Mouse (Mus musculus) MEL (cell line): ENCODE measurements around the gene Cyp26a1. TPM values are rescaled to one million over a fixed set of nuclear protein-coding genes. Genes with fewer than 3 reads are reported as not detected.

Source experiments
- DNase-seq: peaks from one replicate; pipeline ENCODE4 v3.0.0; 2011; ENCODE audit warnings: low read depth, low spot score
- H3K27ac ChIP-seq: 2 replicates; pipeline ENCODE4 v1.5.1; 2012; ENCODE audit warnings: low read depth, mild to moderate bottlenecking, control low read depth, low read length, moderate library complexity; ENCODE audit not compliant: control insufficient read depth
- H3K27me3 ChIP-seq, 2 experiments: fragments of 150-350 bp in 1 of 2; sonication (generic) in 1 of 2; 2 replicates each; pipeline ENCODE4 v1.6.1; 2012; ENCODE audit warnings: low read length in 2 of 2, mild to moderate bottlenecking in 2 of 2, improper control_type of control experiment in 1 of 2, moderate library complexity in 1 of 2; ENCODE audit not compliant: insufficient read depth in 2 of 2, control insufficient read depth in 1 of 2
- H3K36me3 ChIP-seq, 2 experiments: 2 replicates each; pipeline ENCODE4 v1.6.1; 2012 to 2014; ENCODE audit warnings: low read length in 2 of 2, improper control_type of control experiment in 1 of 2, inconsistent platforms in 1 of 2, mild to moderate bottlenecking in 1 of 2; ENCODE audit not compliant: insufficient read depth in 2 of 2, control insufficient read depth in 1 of 2
- H3K4me1 ChIP-seq, 2 experiments: fragments of 150-350 bp in 1 of 2; sonication (generic) in 1 of 2; 2 replicates each; pipeline ENCODE4 v1.6.1; 2012; ENCODE audit warnings: low read length in 2 of 2, improper control_type of control experiment in 1 of 2, mild to moderate bottlenecking in 1 of 2; ENCODE audit not compliant: insufficient read depth in 2 of 2, control insufficient read depth in 1 of 2
- H3K4me3 ChIP-seq, 2 experiments: fragments of 150-350 bp in 1 of 2; sonication (generic) in 1 of 2; 2 replicates each; pipeline ENCODE4 v1.5.1; 2012; ENCODE audit warnings: low read depth in 2 of 2, low read length in 2 of 2, mild to moderate bottlenecking in 2 of 2, moderate library complexity in 2 of 2, control low read depth in 1 of 2, improper control_type of control experiment in 1 of 2; ENCODE audit not compliant: control insufficient read depth in 1 of 2, insufficient read depth in 1 of 2
- H3K79me2 ChIP-seq: 2 replicates; pipeline ENCODE4 v1.6.1; 2012; ENCODE audit warnings: mild to moderate bottlenecking, low read length, moderate library complexity; ENCODE audit not compliant: control insufficient read depth, poor library complexity, insufficient read depth
- H3K9ac ChIP-seq: 2 replicates; pipeline ENCODE4 v1.6.1; 2012; ENCODE audit warnings: low read depth, mild to moderate bottlenecking, control low read depth, low read length, moderate library complexity; ENCODE audit not compliant: control insufficient read depth, poor library complexity, severe bottlenecking
- H3K9me3 ChIP-seq: fragments of 150-350 bp; sonication (generic); replicated peaks from 2 replicates; pipeline ENCODE4 v1.6.1; 2012; ENCODE audit warnings: mild to moderate bottlenecking, low read length, improper control_type of control experiment, moderate library complexity; ENCODE audit not compliant: insufficient read depth
- CHD1 ChIP-seq: IDR thresholded peaks from 2 replicates; pipeline ENCODE4 v1.6.1; 2012; ENCODE audit warnings: low read depth, mild to moderate bottlenecking, inconsistent platforms, low read length, improper control_type of control experiment
- CHD2 ChIP-seq: IDR thresholded peaks from 2 replicates; pipeline ENCODE4 v1.6.1; 2011; ENCODE audit warnings: low read length, improper control_type of control experiment
- CTCF ChIP-seq, 3 experiments: IDR thresholded peaks in 2 of 3; conservative IDR thresholded peaks in 1 of 3; 2 replicates each; pipeline ENCODE4 v1.5.1; 2011 to 2012; ENCODE audit warnings: low read length in 3 of 3, low read depth in 2 of 3, mild to moderate bottlenecking in 2 of 3, improper control_type of control experiment in 1 of 3, inconsistent platforms in 1 of 3, mixed read lengths in 1 of 3, moderate library complexity in 1 of 3; ENCODE audit not compliant: control insufficient read depth in 1 of 3, insufficient read depth in 1 of 3, poor library complexity in 1 of 3, severe bottlenecking in 1 of 3
- EP300 ChIP-seq, 2 experiments: IDR thresholded peaks; 2 replicates each; pipeline ENCODE4 v1.6.1; 2011; ENCODE audit warnings: improper control_type of control experiment in 2 of 2, low read length in 2 of 2, low read depth in 1 of 2, mild to moderate bottlenecking in 1 of 2
- ETS1 ChIP-seq: IDR thresholded peaks from 2 replicates; pipeline ENCODE4 v1.6.1; 2012; ENCODE audit warnings: low read depth, mild to moderate bottlenecking, inconsistent platforms, low read length, improper control_type of control experiment, moderate library complexity
- GABPA ChIP-seq: IDR thresholded peaks from 2 replicates; pipeline ENCODE4 v1.6.1; 2012; ENCODE audit warnings: low read depth, mild to moderate bottlenecking, inconsistent platforms, low read length, improper control_type of control experiment, moderate library complexity
- GATA1 ChIP-seq: IDR thresholded peaks from 2 replicates; pipeline ENCODE4 v1.6.1; 2011; ENCODE audit warnings: low read depth, low read length, improper control_type of control experiment
- HCFC1 ChIP-seq: IDR thresholded peaks from 2 replicates; pipeline ENCODE4 v1.6.1; 2012; ENCODE audit warnings: low read depth, mild to moderate bottlenecking, inconsistent platforms, low read length, improper control_type of control experiment, moderate library complexity
- JUND ChIP-seq: IDR thresholded peaks from 2 replicates; pipeline ENCODE4 v1.6.1; 2011; ENCODE audit warnings: low read depth, mild to moderate bottlenecking, improper control_type of control experiment, low read length
- MXI1 ChIP-seq: IDR thresholded peaks from 2 replicates; pipeline ENCODE4 v1.6.1; 2011; ENCODE audit warnings: mild to moderate bottlenecking, low read depth, low read length, improper control_type of control experiment
- NELFE ChIP-seq: IDR thresholded peaks from 2 replicates; pipeline ENCODE4 v1.6.1; 2011; ENCODE audit warnings: low read depth, low read length, improper control_type of control experiment
- NRF1 ChIP-seq: IDR thresholded peaks from 2 replicates; pipeline ENCODE4 v1.6.1; 2014; ENCODE audit warnings: low read depth, mild to moderate bottlenecking, inconsistent platforms, low read length, improper control_type of control experiment, moderate library complexity; ENCODE audit not compliant: poor library complexity, insufficient read depth, severe bottlenecking
- POLR2AphosphoS2 ChIP-seq: IDR thresholded peaks from 2 replicates; pipeline ENCODE4 v1.6.1; 2011; ENCODE audit warnings: low read length, improper control_type of control experiment
- RAD21 ChIP-seq: IDR thresholded peaks from 2 replicates; pipeline ENCODE4 v1.6.1; 2011; ENCODE audit warnings: mild to moderate bottlenecking, low read depth, low read length, improper control_type of control experiment
- TAL1 ChIP-seq: IDR thresholded peaks from 2 replicates; pipeline ENCODE4 v1.6.1; 2012; ENCODE audit warnings: mild to moderate bottlenecking, inconsistent platforms, low read length, moderate library complexity, mixed read lengths
- TBP ChIP-seq: IDR thresholded peaks from 2 replicates; pipeline ENCODE4 v1.8.0; 2011; ENCODE audit warnings: low read depth, low read length, improper control_type of control experiment
- UBTF ChIP-seq: IDR thresholded peaks from 2 replicates; pipeline ENCODE4 v1.6.1; 2012; ENCODE audit warnings: low read depth, mild to moderate bottlenecking, inconsistent platforms, low read length, improper control_type of control experiment, moderate library complexity, borderline replicate concordance; ENCODE audit not compliant: insufficient read depth
- USF1 ChIP-seq: IDR thresholded peaks from 2 replicates; pipeline ENCODE4 v1.6.1; 2014; ENCODE audit warnings: low read depth, mild to moderate bottlenecking, inconsistent platforms, low read length, improper control_type of control experiment, moderate library complexity
- ZC3H11A ChIP-seq: IDR thresholded peaks from 2 replicates; pipeline ENCODE4 v1.6.1; 2012; ENCODE audit warnings: low read depth, mild to moderate bottlenecking, inconsistent platforms, low read length, improper control_type of control experiment
- ZKSCAN1 ChIP-seq: IDR thresholded peaks from 2 replicates; pipeline ENCODE4 v1.6.1; 2012; ENCODE audit warnings: low read depth, mild to moderate bottlenecking, inconsistent platforms, low read length, improper control_type of control experiment, moderate library complexity
- ZNF384 ChIP-seq: IDR thresholded peaks from 2 replicates; pipeline ENCODE4 v1.6.1; 2012; ENCODE audit warnings: low read depth, mild to moderate bottlenecking, inconsistent platforms, low read length, improper control_type of control experiment
- polyA plus RNA-seq, 2 experiments: library from polyadenylated mRNA; stranded (reverse) in 1 of 2; unstranded in 1 of 2; fragments of >175 nt in 1 of 2; fragments of >200 nt in 1 of 2; gene quantifications; 2 replicates each; pipeline versions ENCODE4 v1.2.1 to v1.2.4; 2012; ENCODE audit warnings: low replicate concordance in 2 of 2, low read depth in 1 of 2; ENCODE audit not compliant: insufficient read length in 2 of 2, insufficient read depth in 1 of 2, missing spikeins in 1 of 2
- total RNA-seq: library from RNA; depleted of rRNA; stranded (reverse); fragments of 300-350 nt; gene quantifications from 2 replicates; pipeline ENCODE4 v1.2.3, GENCODE M21; 2012

The Cyp26a1 gene
- total and polyA plus RNA-seq, 3 experiments = not detected

GRCm38 (mm10) chr19:37724591-37724990 lies 27.0 kb downstream of the Cyp26a1 start:
- Histone ChIP-seq H3K79me2 (no peaks in the 10 kb centered on the region), H3K27me3 (no peaks in the 10 kb centered on the region; a peak in 1 of 4 replicates), H3K4me3 (no peak overlapping the region), H3K36me3 (peaks cover 0 to 4% of the 10 kb centered on the region in 2 experiments; a peak in 1 of 4 replicates), H3K4me1 (peaks cover 2 to 7% of the 10 kb centered on the region in 2 experiments), H3K27ac (no peak overlapping the region), H3K9ac (no peak overlapping the region), H3K9me3 (no peaks in the 10 kb centered on the region)
- TF ChIP-seq CTCF (IDR thresholded peaks at IDR 0.05 in 2 of 3, conservative IDR thresholded peaks at IDR 0.05 in 1 of 3; ENCODE audit: control insufficient read depth in 1 of 3, insufficient read depth in 1 of 3, low read depth in 2 of 3, low read length in 3 of 3, poor library complexity in 1 of 3, severe bottlenecking in 1 of 3) = peak; percentile 21 to 37 (median 28); a peak in 4 of 6 replicates
- TF ChIP-seq RAD21 = 0 out of 2 replicates have a peak, but pooled peaks have one; percentile 0
- no peak for TF ChIP-seq ZNF384
- no peak for DNase-seq

GRCm38 (mm10) chr19:37726585-37726984 lies 29.0 kb downstream of the Cyp26a1 start:
- Histone ChIP-seq H3K4me3 (no peak overlapping the region), H3K9ac (no peak overlapping the region), H3K9me3 (no peaks in the 10 kb centered on the region), H3K27ac (no peak overlapping the region), H3K27me3 (no peaks in the 10 kb centered on the region; a peak in 1 of 4 replicates), H3K79me2 (no peaks in the 10 kb centered on the region), H3K36me3 (no peaks in the 10 kb centered on the region), H3K4me1 (no peaks in the 10 kb centered on the region)
- TF ChIP-seq JUND (no peak), EP300 (IDR thresholded peaks at IDR 0.05; ENCODE audit: low read depth in 1 of 2, low read length in 2 of 2) (no peak), CHD2 (no peak), HCFC1 (no peak), NELFE (no peak), GABPA (no peak), CHD1 (no peak), ZKSCAN1 (no peak), UBTF (no peak), RAD21 (no peak), ETS1 (no peak), MXI1 (no peak), NRF1 (no peak), GATA1 (no peak), ZC3H11A (no peak), TBP (no peak), TAL1 (no peak), USF1 (no peak), POLR2AphosphoS2 (no peak)
- DNase-seq = no peak
